Mouse (Mus musculus) retina, embryonic 14.5 days (tissue): ENCODE results near the gene Olfr368.
A peak's percentile ranks its signal among the peaks of the same experiment; 100 is the strongest.

Experiments used
- DNase-seq: peaks from one replicate; pipeline ENCODE4 v3.0.0-alpha.2; 2015; ENCODE audit warnings: low spot score

Olfr368 gene

DNA sequence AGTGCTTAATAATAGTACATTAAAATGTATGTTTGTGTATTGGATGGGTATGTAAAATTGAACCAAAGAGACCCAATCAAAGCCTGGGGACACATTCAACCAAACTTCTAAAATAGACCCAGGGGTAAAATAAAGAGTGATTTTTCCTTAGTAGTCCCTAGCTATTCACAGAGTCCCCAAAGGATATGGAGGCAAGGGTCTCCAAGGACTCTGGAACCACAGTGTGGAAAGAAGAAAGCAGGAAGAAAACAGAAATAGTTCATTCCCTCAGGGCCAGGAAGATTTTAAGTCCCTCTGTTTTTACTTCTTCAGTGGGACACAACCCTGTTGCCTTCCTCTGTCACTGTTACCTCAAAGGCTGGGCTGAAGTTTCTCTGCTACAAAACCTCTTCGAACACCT lies at the start of gene Olfr368:
Gene Olfr368 (plus strand): TSS at position 301 of the 400 bp plus-strand sequence.
- no peak for DNase-seq

DNA sequence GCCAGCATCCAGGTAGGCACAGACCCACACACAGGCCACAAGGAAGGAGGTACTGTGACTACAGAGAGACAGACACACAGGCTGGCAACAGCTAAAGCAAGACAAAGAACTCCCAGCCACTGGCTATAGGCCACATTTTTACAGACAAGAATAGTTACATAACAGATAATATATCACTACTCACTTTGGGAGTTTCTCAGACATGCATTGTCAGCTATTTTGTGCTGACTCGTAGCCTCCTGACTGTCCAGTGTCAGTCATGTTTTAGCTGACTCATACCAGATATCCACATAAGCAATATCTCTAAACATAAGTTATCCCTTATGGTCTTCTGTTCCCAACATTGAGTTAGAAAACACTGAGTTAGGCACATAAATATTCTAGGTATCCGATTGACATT lies 7.0 kb downstream of the Olfr368 start:
- no peak for DNase-seq

DNA sequence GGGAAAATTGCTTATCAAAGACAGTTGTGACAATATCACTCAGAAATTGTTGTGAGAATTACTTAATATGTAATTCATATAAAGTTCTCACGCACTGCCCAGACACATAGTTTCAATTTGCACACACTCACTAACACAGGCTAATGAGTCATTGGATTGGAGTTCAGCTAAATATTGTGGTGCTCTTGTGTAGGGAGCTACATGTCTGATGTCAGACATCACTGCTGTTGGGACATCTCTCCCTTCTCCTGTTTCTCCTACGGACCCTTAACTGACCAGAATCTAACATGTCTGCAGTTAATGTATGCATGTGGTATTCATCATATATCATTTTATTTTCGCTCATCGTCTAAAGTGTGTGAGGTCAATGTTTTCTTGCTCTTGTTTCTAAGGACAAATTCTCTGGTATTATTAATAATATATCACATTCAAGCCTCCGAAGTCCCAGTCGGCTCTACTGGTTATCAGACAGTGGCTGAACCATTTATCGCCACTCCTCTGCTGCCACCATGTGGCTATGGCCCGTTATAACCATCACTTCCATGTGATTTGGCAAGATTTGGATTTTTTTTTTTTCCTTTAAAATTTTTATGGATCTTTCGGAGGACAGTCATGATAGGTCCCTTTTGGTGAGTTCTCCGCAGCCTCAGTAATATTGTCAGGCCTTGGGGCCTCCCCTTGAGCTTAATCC lies 12.3 kb downstream of the Olfr368 start:
- DNase-seq = peak; percentile 81

DNA sequence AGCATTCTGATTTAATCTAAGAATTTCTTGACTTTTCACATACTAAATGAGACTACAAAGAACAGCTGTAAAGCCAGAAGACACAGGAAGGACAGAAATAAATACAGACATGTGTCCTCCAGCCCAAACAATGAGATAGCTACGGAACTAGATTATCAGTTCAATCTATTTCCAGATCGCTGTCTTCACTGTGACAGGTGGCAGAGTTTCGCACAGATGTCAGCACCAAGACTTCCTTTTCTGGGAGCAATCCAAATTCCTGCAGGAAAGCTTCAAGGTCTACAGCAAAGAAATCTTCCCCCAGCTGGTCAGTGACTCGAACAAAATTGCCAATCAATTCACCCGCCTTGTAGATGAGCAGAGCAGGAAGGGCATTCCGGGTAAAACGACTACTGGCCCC lies 25.4 kb downstream of the Olfr368 start:
- DNase-seq = no peak

- DNase-seq = no peak
These were observed 29.3 kb downstream of the Olfr368 start for GRCm38 (mm10) chr2:37355571-37355970.

- peak; percentile 96 for DNase-seq
These were observed 32.6 kb downstream of the Olfr368 start, which contains the start of gene Pdcl for GRCm38 (mm10) chr2:37358633-37359540. Gene Pdcl, minus strand, starts transcription at chr2:37359332.

- DNase-seq = no peak
These were observed 33.6 kb downstream of the Olfr368 start for GRCm38 (mm10) chr2:37359908-37360307.

DNA sequence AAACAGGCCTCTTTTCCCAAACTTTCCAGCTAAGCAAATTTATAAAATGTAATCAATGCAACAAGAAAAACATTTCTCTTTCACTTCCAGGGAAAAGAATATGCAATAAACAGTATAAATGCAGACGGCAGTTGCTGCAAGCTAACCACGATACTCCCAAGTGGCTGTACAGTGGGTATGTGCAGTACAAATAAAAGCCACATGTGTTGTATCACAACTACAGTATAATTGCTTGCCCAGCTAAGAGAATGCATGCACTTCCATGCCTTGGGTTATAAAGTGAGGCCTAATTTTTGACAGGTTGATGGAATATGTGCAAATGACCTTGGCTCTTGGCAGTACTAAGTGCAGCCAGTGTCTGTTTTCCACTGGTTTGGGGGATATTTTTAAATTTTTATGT lies 44.3 kb downstream of the Olfr368 start:
- DNase-seq = no peak

- no peak for DNase-seq
These were observed 49.7 kb downstream of the Olfr368 start for GRCm38 (mm10) chr2:37376018-37376417.

- peak; percentile 81 for DNase-seq
These were observed 53.9 kb downstream of the Olfr368 start for GRCm38 (mm10) chr2:37380189-37380588.
